Mouse (Mus musculus): ENCODE measurements around the gene Gm14151. TPM values are rescaled to one million over a fixed set of nuclear protein-coding genes. Genes with fewer than 3 reads are reported as not detected.

Gene Gm14151
- not detected in 2 replicates for polyA plus RNA-seq (2015; fragmentation: Nextera tagmentation; extraction: Ambion mirVana)

GRCm38 (mm10) chr2:151092250-151092649 lies at the start of gene Gm14151:
Gm14151 (minus strand) TSS chr2:151092350.

GRCm38 (mm10) chr2:151097945-151098344 lies 5.8 kb upstream of the Gm14151 start, which contains the start of gene Gm14147:
Gm14147 (plus strand) TSS chr2:151098245.

GRCm38 (mm10) chr2:151039232-151039695 lies 52.9 kb downstream of the Gm14151 start, which contains the start of the genes Ninl and Nanp:
Ninl (minus strand) TSS chr2:151039382.
Nanp (minus strand) TSS chr2:151039398.

Other genes with a start within 250 kb of the Gm14151 start
- 24.5 and 32.5 TPM in 2 replicates for gene Abhd12, start 187.6 kb downstream of the Gm14151 start, polyA plus RNA-seq (2015; fragmentation: Nextera tagmentation; extraction: Ambion mirVana)
- 50.1 and 50.5 TPM in 2 replicates for gene Gins1, start 186.9 kb downstream of the Gm14151 start, polyA plus RNA-seq (2015; fragmentation: Nextera tagmentation; extraction: Ambion mirVana)
- gene Ninl, start 53.0 kb downstream of the Gm14151 start, polyA plus RNA-seq (2015; fragmentation: Nextera tagmentation; extraction: Ambion mirVana): 9.3 and 9.9 TPM in 2 replicates
- 83.4 and 97.4 TPM in 2 replicates for gene Nanp, start 53.0 kb downstream of the Gm14151 start, polyA plus RNA-seq (2015; fragmentation: Nextera tagmentation; extraction: Ambion mirVana)
- gene Gm14147, start 5.9 kb upstream of the Gm14151 start, polyA plus RNA-seq (2015; fragmentation: Nextera tagmentation; extraction: Ambion mirVana): not detected in 2 replicates